Mouse (Mus musculus): ENCODE measurements around the gene Slc26a9. TPM values are rescaled to one million over a fixed set of nuclear protein-coding genes. Genes with fewer than 3 reads are reported as not detected.

The Slc26a9 gene
- polyA plus RNA-seq, 1 experiment from 2014 or later: 0.16 TPM

DNA sequence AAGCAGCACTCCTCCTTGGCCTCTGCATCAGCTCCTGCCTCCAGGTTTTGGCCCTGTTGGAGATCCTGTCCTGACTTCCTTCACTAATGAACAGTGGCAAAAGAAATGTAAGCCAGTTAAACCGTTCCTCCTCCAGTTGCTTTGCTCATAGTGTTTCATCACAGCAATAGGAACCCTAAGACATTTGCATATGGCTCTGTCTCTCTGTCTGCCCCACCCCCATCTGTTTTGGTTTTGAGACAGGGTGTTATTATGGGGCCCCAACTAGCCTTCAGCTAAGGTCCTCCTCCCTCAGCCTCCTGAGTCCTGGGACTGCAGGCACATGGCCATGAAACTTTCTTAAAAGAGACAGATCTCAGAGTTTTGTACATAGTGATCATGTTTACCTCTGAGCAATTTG, 56.2 kb downstream of the Slc26a9 start:
- no peak for ATAC-seq (ENCODE audit: low FRiP score, low TSS enrichment)
- no peaks in the 10 kb centered on the region for H3K4me1 ChIP-seq (ENCODE audit: insufficient read depth, low read length)
- no peaks in the 10 kb centered on the region for H3K9me3 ChIP-seq (ENCODE audit: low read length)
- H3K27ac ChIP-seq (ENCODE audit: low read length): no peak overlapping the region
- peaks cover 4% of the 10 kb centered on the region; the same call in 1 of the 2 replicates for H3K27me3 ChIP-seq (ENCODE audit: insufficient read depth, low read length)
- H3K4me3 ChIP-seq (ENCODE audit: low read length): no peak overlapping the region
- H3K36me3 ChIP-seq (ENCODE audit: insufficient read depth, low read length): no peaks in the 10 kb centered on the region
- H3K9ac ChIP-seq (replicated peaks; ENCODE audit: low read length): no peak overlapping the region
- 55% methylated on average over 1 of the region's 1 CpGs for WGBS
- no peak overlapping the region for H3K4me2 ChIP-seq (replicated peaks; ENCODE audit: low read depth, low read length)

DNA sequence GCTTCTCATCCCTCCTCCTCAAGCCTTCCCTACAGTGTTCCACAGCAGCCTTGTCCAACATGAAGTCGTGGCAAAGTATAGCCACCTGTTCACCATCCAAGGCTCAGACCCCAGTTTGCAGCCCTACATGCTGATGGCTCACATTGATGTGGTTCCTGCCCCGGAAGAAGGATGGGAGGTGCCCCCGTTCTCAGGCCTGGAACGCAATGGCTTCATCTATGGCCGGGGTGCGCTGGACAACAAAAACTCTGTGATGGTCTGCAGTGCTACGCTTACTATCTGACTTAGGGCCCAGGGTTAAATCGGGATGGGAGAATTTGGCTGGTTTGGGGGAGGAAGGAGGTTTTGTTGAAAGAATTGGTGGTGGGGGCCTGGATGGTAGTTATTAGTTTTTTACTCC, 57.2 kb downstream of the Slc26a9 start:
- H3K4me2 ChIP-seq (replicated peaks; ENCODE audit: low read depth, low read length): no peak overlapping the region
- peaks cover 4% of the 10 kb centered on the region; the same call in 1 of the 2 replicates for H3K27me3 ChIP-seq (ENCODE audit: insufficient read depth, low read length)
- H3K4me3 ChIP-seq (ENCODE audit: low read length): no peak overlapping the region
- no peaks in the 10 kb centered on the region for H3K4me1 ChIP-seq (ENCODE audit: insufficient read depth, low read length)
- WGBS: 94% methylated on average over 8 of the region's 8 CpGs
- no peaks in the 10 kb centered on the region for H3K36me3 ChIP-seq (ENCODE audit: insufficient read depth, low read length)
- H3K27ac ChIP-seq (ENCODE audit: low read length): no peak overlapping the region
- H3K9ac ChIP-seq (replicated peaks; ENCODE audit: low read length): no peak overlapping the region
- no peak for ATAC-seq (ENCODE audit: low FRiP score, low TSS enrichment)
- no peaks in the 10 kb centered on the region for H3K9me3 ChIP-seq (ENCODE audit: low read length)

DNA sequence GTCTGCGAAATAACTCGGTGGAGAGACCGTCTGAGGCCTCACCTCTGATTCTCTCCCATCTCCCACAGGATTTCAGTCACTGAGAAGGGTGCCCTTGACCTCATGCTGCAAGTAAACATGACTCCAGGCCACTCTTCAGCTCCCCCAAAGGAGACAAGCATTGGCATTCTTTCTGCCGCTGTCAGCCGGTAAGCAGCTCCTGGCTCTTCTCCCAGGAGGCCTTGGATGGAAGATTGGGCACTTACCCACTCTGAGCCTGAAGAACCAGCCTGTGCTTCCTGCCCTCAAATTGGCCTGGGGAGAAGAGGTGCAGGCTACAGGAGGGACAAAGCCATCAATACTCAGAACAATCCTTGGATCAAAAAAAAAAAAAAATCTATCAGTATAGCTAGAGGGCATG, 58.8 kb downstream of the Slc26a9 start:
- no peaks in the 10 kb centered on the region for H3K9me3 ChIP-seq (ENCODE audit: low read length)
- peaks cover 4% of the 10 kb centered on the region; the same call in 1 of the 2 replicates for H3K27me3 ChIP-seq (ENCODE audit: insufficient read depth, low read length)
- no peak overlapping the region for H3K9ac ChIP-seq (replicated peaks; ENCODE audit: low read length)
- H3K36me3 ChIP-seq (ENCODE audit: insufficient read depth, low read length): no peaks in the 10 kb centered on the region
- no peaks in the 10 kb centered on the region for H3K4me1 ChIP-seq (ENCODE audit: insufficient read depth, low read length)
- H3K4me3 ChIP-seq (ENCODE audit: low read length): no peak overlapping the region
- no peak for ATAC-seq (ENCODE audit: low FRiP score, low TSS enrichment)
- no peak overlapping the region for H3K27ac ChIP-seq (ENCODE audit: low read length)
- H3K4me2 ChIP-seq (replicated peaks; ENCODE audit: low read depth, low read length): no peak overlapping the region
- 74% methylated on average over 5 of the region's 5 CpGs for WGBS

DNA sequence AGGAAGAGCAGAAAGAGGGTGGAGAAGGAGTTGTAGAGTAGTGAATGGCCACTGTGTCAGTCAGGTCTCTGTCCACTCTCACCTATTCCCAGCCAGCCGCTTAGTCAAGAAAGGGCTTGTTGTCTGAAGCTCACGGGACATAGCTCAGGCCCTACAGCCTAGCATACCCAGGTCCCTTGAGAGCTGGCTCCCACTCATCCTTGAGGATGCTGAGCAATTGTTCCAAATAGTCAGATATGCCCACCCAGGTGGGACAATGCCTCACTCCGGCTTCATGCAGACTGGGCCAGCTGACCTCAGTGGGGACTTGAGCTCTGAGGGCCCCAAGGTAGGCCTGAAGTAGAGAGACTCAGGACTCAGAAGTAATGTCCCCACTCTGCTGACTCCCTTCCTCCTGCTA, 60.3 kb downstream of the Slc26a9 start:
- H3K4me2 ChIP-seq (replicated peaks; ENCODE audit: low read depth, low read length): no peak overlapping the region
- no peaks in the 10 kb centered on the region for H3K9me3 ChIP-seq (ENCODE audit: low read length)
- no peak overlapping the region for H3K27ac ChIP-seq (ENCODE audit: low read length)
- no peaks in the 10 kb centered on the region for H3K27me3 ChIP-seq (ENCODE audit: insufficient read depth, low read length)
- H3K9ac ChIP-seq (replicated peaks; ENCODE audit: low read length): no peak overlapping the region
- no peak for ATAC-seq (ENCODE audit: low FRiP score, low TSS enrichment)
- no peaks in the 10 kb centered on the region for H3K4me1 ChIP-seq (ENCODE audit: insufficient read depth, low read length)
- H3K36me3 ChIP-seq (ENCODE audit: insufficient read depth, low read length): no peaks in the 10 kb centered on the region
- WGBS: 88% methylated on average over 3 of the region's 3 CpGs
- no peak overlapping the region for H3K4me3 ChIP-seq (ENCODE audit: low read length)

DNA sequence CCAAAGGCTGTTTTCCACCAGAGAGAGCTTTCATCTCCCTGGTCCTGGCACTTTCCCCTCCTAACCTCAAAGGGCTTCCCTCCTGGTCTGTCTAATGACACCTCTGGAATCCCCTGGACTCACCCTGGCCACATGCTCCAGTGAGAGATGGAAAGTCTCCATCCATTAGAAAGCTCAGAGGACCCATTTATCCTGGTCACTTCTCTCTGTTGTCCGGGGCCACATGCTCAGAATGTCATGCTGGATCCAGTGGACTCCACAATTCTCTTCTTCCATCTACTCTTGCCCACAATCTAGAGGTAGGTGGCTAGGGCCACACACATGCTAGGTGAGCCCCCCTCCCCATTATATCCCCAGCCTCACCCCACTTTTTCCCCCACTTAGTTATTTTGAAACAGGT, 65.2 kb downstream of the Slc26a9 start:
- H3K9ac ChIP-seq (replicated peaks; ENCODE audit: low read length): no peak overlapping the region
- H3K27ac ChIP-seq (ENCODE audit: low read length): no peak overlapping the region
- H3K36me3 ChIP-seq (ENCODE audit: insufficient read depth, low read length): no peaks in the 10 kb centered on the region
- no peak for ATAC-seq (ENCODE audit: low FRiP score, low TSS enrichment)
- WGBS: 70% methylated on average over 1 of the region's 1 CpGs
- no peaks in the 10 kb centered on the region for H3K27me3 ChIP-seq (ENCODE audit: insufficient read depth, low read length)
- H3K4me2 ChIP-seq (replicated peaks; ENCODE audit: low read depth, low read length): no peak overlapping the region
- H3K4me1 ChIP-seq (ENCODE audit: insufficient read depth, low read length): 0 out of 2 replicates have a peak, but pooled peaks cover 4% of the 10 kb centered on the region
- no peaks in the 10 kb centered on the region for H3K9me3 ChIP-seq (ENCODE audit: low read length)
- H3K4me3 ChIP-seq (ENCODE audit: low read length): no peak overlapping the region

DNA sequence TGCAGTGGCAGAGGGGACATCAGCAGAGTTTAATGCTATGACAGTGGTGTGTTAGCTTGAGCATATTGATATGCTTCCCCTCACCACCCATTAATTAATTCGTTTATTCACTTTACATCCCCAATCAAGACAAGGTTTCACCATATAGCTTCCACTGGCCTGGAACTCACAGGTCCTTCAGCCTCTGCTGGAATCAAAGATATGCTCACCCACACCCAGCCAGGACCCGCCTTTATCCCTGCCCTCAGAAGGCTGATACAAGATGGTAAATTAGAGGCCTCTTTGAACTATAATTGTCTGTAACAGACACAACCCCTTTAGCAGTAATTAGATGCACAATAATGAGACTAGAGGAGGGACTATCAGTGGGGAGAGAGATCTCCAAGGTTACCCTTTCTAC, 65.8 kb downstream of the Slc26a9 start:
- Histone ChIP-seq H3K4me3 (ENCODE audit: low read length) (no peak overlapping the region), H3K4me1 (ENCODE audit: insufficient read depth, low read length) (0 out of 2 replicates have a peak, but pooled peaks cover 4% of the 10 kb centered on the region), H3K9ac (replicated peaks; ENCODE audit: low read length) (no peak overlapping the region), H3K4me2 (replicated peaks; ENCODE audit: low read depth, low read length) (no peak overlapping the region), H3K9me3 (ENCODE audit: low read length) (no peaks in the 10 kb centered on the region), H3K27me3 (ENCODE audit: insufficient read depth, low read length) (no peaks in the 10 kb centered on the region), H3K36me3 (ENCODE audit: insufficient read depth, low read length) (no peaks in the 10 kb centered on the region), H3K27ac (ENCODE audit: low read length) (no peak overlapping the region)
- ATAC-seq (ENCODE audit: low FRiP score, low TSS enrichment): no peak
- WGBS: 76% methylated on average over 2 of the region's 2 CpGs

DNA sequence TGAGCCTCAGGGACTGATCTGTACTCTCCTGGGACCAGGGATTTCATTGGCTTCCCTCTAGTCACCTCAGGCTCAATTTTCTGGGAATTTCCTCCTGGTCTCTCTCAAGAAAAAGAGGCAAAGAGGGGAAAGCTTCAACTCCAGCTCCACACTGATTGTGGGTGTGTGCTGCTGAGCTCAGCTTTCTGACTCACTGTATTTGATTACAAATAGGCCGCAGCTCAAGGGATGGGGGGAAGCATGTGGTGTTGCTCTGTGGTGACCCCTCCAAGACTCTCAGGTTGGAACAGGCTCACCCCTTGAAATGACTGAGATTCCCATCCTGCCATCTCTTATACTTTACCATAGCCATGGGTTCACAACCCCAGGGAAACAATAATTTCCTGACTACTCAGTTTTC, 67.6 kb downstream of the Slc26a9 start:
- no peak overlapping the region for H3K4me2 ChIP-seq (replicated peaks; ENCODE audit: low read depth, low read length)
- H3K27me3 ChIP-seq (ENCODE audit: insufficient read depth, low read length): no peaks in the 10 kb centered on the region
- H3K9ac ChIP-seq (replicated peaks; ENCODE audit: low read length): no peak overlapping the region
- H3K4me3 ChIP-seq (ENCODE audit: low read length): no peak overlapping the region
- WGBS: 63% methylated on average over 1 of the region's 1 CpGs
- no peaks in the 10 kb centered on the region for H3K9me3 ChIP-seq (ENCODE audit: low read length)
- H3K36me3 ChIP-seq (ENCODE audit: insufficient read depth, low read length): no peaks in the 10 kb centered on the region
- ATAC-seq (ENCODE audit: low FRiP score, low TSS enrichment): no peak
- H3K4me1 ChIP-seq (ENCODE audit: insufficient read depth, low read length): 0 out of 2 replicates have a peak, but pooled peaks cover 4% of the 10 kb centered on the region
- H3K27ac ChIP-seq (ENCODE audit: low read length): no peak overlapping the region

DNA sequence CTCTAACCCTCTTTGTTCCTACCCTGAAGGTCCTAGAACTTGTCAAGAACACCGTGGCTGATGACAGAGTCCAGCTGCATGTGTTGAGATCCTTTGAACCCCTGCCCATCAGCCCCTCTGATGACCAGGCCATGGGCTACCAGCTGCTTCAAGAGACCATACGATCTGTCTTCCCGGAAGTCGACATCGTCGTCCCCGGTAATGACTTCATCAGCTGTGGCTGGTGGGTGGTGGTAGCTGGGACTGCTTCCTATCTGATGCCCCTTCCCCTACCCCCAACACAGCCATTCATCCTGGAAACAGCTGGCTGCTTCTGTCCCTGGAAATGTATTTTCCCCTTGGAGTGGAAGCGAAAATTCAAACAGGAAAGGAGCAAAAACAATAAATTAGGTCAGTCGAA, 68.2 kb downstream of the Slc26a9 start:
- no peak for ATAC-seq (ENCODE audit: low FRiP score, low TSS enrichment)
- 31% methylated on average over 9 of the region's 9 CpGs for WGBS
- no peak overlapping the region for H3K4me3 ChIP-seq (ENCODE audit: low read length)

DNA sequence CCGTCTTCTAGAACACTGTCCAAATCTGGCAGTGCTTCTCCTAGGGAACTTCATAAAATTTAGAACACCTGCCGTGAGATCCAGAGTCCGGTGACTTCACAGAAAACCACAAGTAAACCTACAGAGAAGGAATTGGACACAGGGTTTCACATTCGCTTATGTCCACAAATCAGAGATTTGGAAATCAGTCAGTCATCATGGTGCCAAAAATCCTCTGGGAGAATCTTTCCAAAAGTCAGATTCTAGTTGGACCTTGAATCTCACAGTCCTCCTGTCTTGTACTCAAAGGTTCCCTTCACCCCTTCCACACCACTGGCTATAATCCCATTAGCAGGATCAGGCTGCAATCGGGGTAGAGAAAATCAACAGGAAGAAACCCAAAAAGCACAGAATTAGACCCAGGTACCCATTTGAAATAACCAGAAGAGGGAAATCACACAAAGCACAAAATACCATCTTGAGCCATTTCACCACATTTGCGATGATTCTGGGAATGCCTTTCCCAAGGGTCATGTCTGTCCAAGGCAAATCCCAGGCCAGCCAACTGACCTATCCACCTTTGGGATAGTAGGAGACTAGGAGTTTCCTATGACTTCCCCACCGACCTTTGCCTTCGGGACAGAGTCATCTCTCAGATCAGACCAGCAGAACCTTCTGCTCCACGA, 68.9 kb downstream of the Slc26a9 start:
- H3K4me1 ChIP-seq (ENCODE audit: insufficient read depth, low read length): 0 out of 2 replicates have a peak, but pooled peaks cover 4% of the 10 kb centered on the region
- no peaks in the 10 kb centered on the region for H3K9me3 ChIP-seq (ENCODE audit: low read length)
- 89% methylated on average over 9 of the region's 9 CpGs for WGBS
- H3K27ac ChIP-seq (ENCODE audit: low read length): no peak overlapping the region
- no peak for ATAC-seq (ENCODE audit: low FRiP score, low TSS enrichment)
- no peaks in the 10 kb centered on the region for H3K36me3 ChIP-seq (ENCODE audit: insufficient read depth, low read length)
- no peaks in the 10 kb centered on the region for H3K27me3 ChIP-seq (ENCODE audit: insufficient read depth, low read length)
- no peak overlapping the region for H3K9ac ChIP-seq (replicated peaks; ENCODE audit: low read length)
- no peak overlapping the region for H3K4me2 ChIP-seq (replicated peaks; ENCODE audit: low read depth, low read length)
- H3K4me3 ChIP-seq (ENCODE audit: low read length): no peak overlapping the region

More for the DNA sequence above, 68.2 kb downstream of the Slc26a9 start:
- Histone ChIP-seq H3K27ac (ENCODE audit: low read length) (no peak overlapping the region), H3K9ac (replicated peaks; ENCODE audit: low read length) (no peak overlapping the region), H3K4me2 (replicated peaks; ENCODE audit: low read depth, low read length) (no peak overlapping the region), H3K4me1 (ENCODE audit: insufficient read depth, low read length) (0 out of 2 replicates have a peak, but pooled peaks cover 4% of the 10 kb centered on the region), H3K36me3 (ENCODE audit: insufficient read depth, low read length) (no peaks in the 10 kb centered on the region), H3K9me3 (ENCODE audit: low read length) (no peaks in the 10 kb centered on the region), H3K27me3 (ENCODE audit: insufficient read depth, low read length) (no peaks in the 10 kb centered on the region)

DNA sequence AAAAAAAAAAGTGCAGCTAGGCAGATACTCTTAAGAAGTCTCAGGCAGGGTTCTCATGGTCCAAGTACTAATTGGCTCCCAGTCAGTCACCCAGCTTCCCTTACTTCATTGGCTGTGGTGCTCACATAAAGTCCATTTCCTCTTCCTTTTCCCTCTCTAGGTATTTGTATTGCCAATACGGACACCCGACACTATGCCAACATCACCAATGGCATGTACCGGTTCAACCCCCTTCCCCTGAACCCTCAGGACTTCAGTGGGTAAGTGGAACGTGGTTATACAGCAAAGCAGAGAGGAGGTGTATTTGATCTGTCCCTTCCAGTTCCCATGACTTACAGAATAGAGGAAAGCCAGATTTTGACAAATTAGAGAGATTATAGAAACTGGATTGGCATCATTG, 69.9 kb downstream of the Slc26a9 start:
- Histone ChIP-seq H3K4me1 (ENCODE audit: insufficient read depth, low read length) (0 out of 2 replicates have a peak, but pooled peaks cover 4% of the 10 kb centered on the region), H3K36me3 (ENCODE audit: insufficient read depth, low read length) (no peaks in the 10 kb centered on the region), H3K4me3 (ENCODE audit: low read length) (no peak overlapping the region), H3K27ac (ENCODE audit: low read length) (no peak overlapping the region), H3K9me3 (ENCODE audit: low read length) (no peaks in the 10 kb centered on the region), H3K4me2 (replicated peaks; ENCODE audit: low read depth, low read length) (no peak overlapping the region), H3K9ac (replicated peaks; ENCODE audit: low read length) (no peak overlapping the region), H3K27me3 (ENCODE audit: insufficient read depth, low read length) (no peaks in the 10 kb centered on the region)
- WGBS: 89% methylated on average over 4 of the region's 4 CpGs
- no peak for ATAC-seq (ENCODE audit: low FRiP score, low TSS enrichment)

Measured in kidney, embryonic 16.5 days (tissue).